ENCODE assay signal across 16 mouse cellular contexts in genomic region chr6:113508272-113508946, GRCm38 (mm10). TPM values are rescaled to one million over a fixed set of nuclear protein-coding genes. Genes with fewer than 3 reads are reported as not detected.
DNase-seq lines count a peak whose midpoint lies in the region; ATAC-seq and TF ChIP-seq lines count a peak whose summit lies in the region.
"Had no signal": no experiment of that assay in that cellular context is flagged by ENCODE, and none has a peak within 500 bp of the region (broad histone marks: within the 10 kb centered on the region; RNA-seq: fewer than 3 reads in every experiment).

No protein-coding gene starts in this region.

- 33% methylated on average over 7 of the region's 7 CpGs for WGBS in cerebellum, adult 2 months
- WGBS in kidney, embryonic 16.5 days = 58% methylated on average over 7 of the region's 7 CpGs

- no peak for TF ChIP-seq RAD21 in MEL (IDR thresholded peaks at IDR 0.05; ENCODE audit: low read depth, low read length)

- H3K27ac ChIP-seq in cerebellum, adult 2 months (ENCODE audit: insufficient read depth, low read length) = peak overlapping the region; percentile 39
- H3K27ac ChIP-seq in kidney, embryonic 16.5 days (ENCODE audit: low read length) = no peak overlapping the region
- H3K27ac ChIP-seq in MEL (ENCODE audit: control insufficient read depth, low read depth, low read length) = no peak overlapping the region
- H3K27ac ChIP-seq: kidney, embryonic 15.5 days; neural tube, embryonic 12.5 days had no signal

- 0 out of 2 replicates have a peak, but pooled peaks have one; percentile 6 for ATAC-seq in kidney, embryonic 16.5 days (ENCODE audit: low FRiP score, low TSS enrichment)
- ATAC-seq: forebrain, embryonic 16.5 days had no signal

- no peaks in the 10 kb centered on the region for H3K79me2 ChIP-seq in MEL (ENCODE audit: control insufficient read depth, insufficient read depth, low read length, poor library complexity)

- H3K27me3 ChIP-seq in cerebellum, adult 2 months (ENCODE audit: control insufficient read depth, insufficient read depth, low read length) = no peaks in the 10 kb centered on the region
- H3K27me3 ChIP-seq in kidney, embryonic 16.5 days (ENCODE audit: insufficient read depth, low read length) = no peaks in the 10 kb centered on the region
- no peaks in the 10 kb centered on the region for H3K27me3 ChIP-seq in MEL (ENCODE audit: control insufficient read depth in 1 of 2, insufficient read depth in 2 of 2, low read length in 2 of 2)
- H3K27me3 ChIP-seq: kidney, embryonic 15.5 days; neural tube, embryonic 12.5 days had no signal

- TF ChIP-seq CTCF in cerebellum, adult 2 months (IDR thresholded peaks at IDR 0.05; ENCODE audit: borderline replicate concordance, insufficient read depth, low read depth, low read length) = no peak
- no peak for TF ChIP-seq CTCF in MEL (IDR thresholded peaks at IDR 0.05 in 2 of 3, conservative IDR thresholded peaks at IDR 0.05 in 1 of 3; ENCODE audit: control insufficient read depth in 1 of 3, insufficient read depth in 1 of 3, low read depth in 2 of 3, low read length in 3 of 3, poor library complexity in 1 of 3, severe bottlenecking in 1 of 3)

- H3K9me3 ChIP-seq in kidney, embryonic 16.5 days (ENCODE audit: low read length) = no peaks in the 10 kb centered on the region
- H3K9me3 ChIP-seq in MEL (replicated peaks; ENCODE audit: insufficient read depth, low read length) = no peaks in the 10 kb centered on the region
- H3K9me3 ChIP-seq: kidney, embryonic 15.5 days; neural tube, embryonic 12.5 days had no signal

- no peak for TF ChIP-seq POLR2A in cerebellum, adult 2 months (IDR thresholded peaks at IDR 0.05; ENCODE audit: borderline replicate concordance, insufficient read depth, low read length)
- no peak for TF ChIP-seq POLR2A in MEL (IDR thresholded peaks at IDR 0.05; ENCODE audit: control insufficient read depth in 1 of 2, insufficient read depth in 1 of 2, low read depth in 1 of 2, low read length in 2 of 2, poor library complexity in 1 of 2)

- DNase-seq in cerebellum, adult 2 months = peak in 1 of 2 experiments; percentile 28
- DNase-seq in cerebellum, postnatal 36 days = no peak
- DNase-seq in kidney, adult 18-20 months = no peak
- peak; percentile 19 for DNase-seq in MEL (ENCODE audit: low read depth, low spot score)
- peak; percentile 75 for DNase-seq in gastrocnemius, postnatal 25 days
- no peak for DNase-seq in retina, embryonic 14.5 days (ENCODE audit: low spot score)
- no peak for DNase-seq in layer of hippocampus, adult 11-12 months (ENCODE audit: low spot score)
- DNase-seq: B cell, adult 2 months; heart, adult 11 months; layer of hippocampus, postnatal 36 days had no signal

- H3K4me1 ChIP-seq in cerebellum, adult 2 months (ENCODE audit: control insufficient read depth, insufficient read depth, low read length) = peaks cover 12% of the 10 kb centered on the region
- H3K4me1 ChIP-seq in kidney, embryonic 16.5 days (ENCODE audit: insufficient read depth, low read length) = 0 out of 2 replicates have a peak, but pooled peaks cover 4% of the 10 kb centered on the region
- H3K4me1 ChIP-seq in MEL (ENCODE audit: control insufficient read depth in 1 of 2, insufficient read depth in 2 of 2, low read length in 2 of 2) = no peaks in the 10 kb centered on the region; a peak in 1 of 4 replicates
- H3K4me1 ChIP-seq: kidney, embryonic 15.5 days; neural tube, embryonic 12.5 days had no signal

- H3K4me2 ChIP-seq in kidney, embryonic 16.5 days (replicated peaks; ENCODE audit: low read depth, low read length) = no peak overlapping the region
- H3K4me2 ChIP-seq: kidney, embryonic 15.5 days; neural tube, embryonic 12.5 days had no signal

- H3K9ac ChIP-seq in kidney, embryonic 16.5 days (replicated peaks; ENCODE audit: low read length) = no peak overlapping the region
- no peak overlapping the region for H3K9ac ChIP-seq in MEL (ENCODE audit: control insufficient read depth, low read depth, low read length, poor library complexity, severe bottlenecking)
- H3K9ac ChIP-seq: kidney, embryonic 15.5 days; neural tube, embryonic 12.5 days had no signal

- TF ChIP-seq EP300 in MEL (IDR thresholded peaks at IDR 0.05; ENCODE audit: low read depth in 1 of 2, low read length in 2 of 2) = no peak

- H3K4me3 ChIP-seq in cerebellum, adult 2 months (replicated peaks; ENCODE audit: insufficient read depth, low read depth, low read length) = no peak overlapping the region
- H3K4me3 ChIP-seq in kidney, embryonic 16.5 days (ENCODE audit: low read length) = no peak overlapping the region
- no peak overlapping the region for H3K4me3 ChIP-seq in MEL (ENCODE audit: control insufficient read depth in 1 of 2, insufficient read depth in 1 of 2, low read depth in 2 of 2, low read length in 2 of 2)
- H3K4me3 ChIP-seq: kidney, embryonic 15.5 days; megakaryocyte, embryonic 14.5 days; neural tube, embryonic 12.5 days had no signal

- H3K36me3 ChIP-seq in kidney, embryonic 16.5 days (ENCODE audit: insufficient read depth, low read length) = peaks cover 2% of the 10 kb centered on the region; the same call in 1 of the 2 replicates
- H3K36me3 ChIP-seq in MEL (ENCODE audit: control insufficient read depth in 1 of 2, insufficient read depth in 2 of 2, low read length in 2 of 2) = peaks cover 0 to 2% of the 10 kb centered on the region in 2 experiments; a peak in 1 of 4 replicates

TF ChIP-seq in MEL, 35 proteins besides CTCF, POLR2A, EP300 and RAD21:
- no peak for TF ChIP-seq MAX (IDR thresholded peaks at IDR 0.05; ENCODE audit: low read length)
- TF ChIP-seq MAZ (IDR thresholded peaks at IDR 0.05; ENCODE audit: low read depth, low read length) = no peak
- TF ChIP-seq JUND (IDR thresholded peaks at IDR 0.05; ENCODE audit: low read depth, low read length) = no peak
- TF ChIP-seq MAFK (IDR thresholded peaks at IDR 0.05; ENCODE audit: borderline replicate concordance, low read depth, low read length) = no peak
- no peak for TF ChIP-seq TCF12 (IDR thresholded peaks at IDR 0.05; ENCODE audit: low read depth, low read length)
- no peak for TF ChIP-seq ELF1 (IDR thresholded peaks at IDR 0.05; ENCODE audit: low read depth, low read length)
- TF ChIP-seq MEF2A (IDR thresholded peaks at IDR 0.05; ENCODE audit: extremely low read depth, insufficient replicate concordance, low read depth, low read length, poor library complexity, severe bottlenecking) = no peak
- no peak for TF ChIP-seq ZKSCAN1 (IDR thresholded peaks at IDR 0.05; ENCODE audit: low read depth, low read length)
- no peak for TF ChIP-seq UBTF (IDR thresholded peaks at IDR 0.05; ENCODE audit: borderline replicate concordance, insufficient read depth, low read depth, low read length)

RNA-seq across cellular contexts. Expression of gene Prrt3, which starts 6.7 kb away (rescaled TPM):
- polyA plus RNA-seq in cerebellum, adult 2 months (2012; rRNA removed) = 41.2 and 43.0 TPM in 2 replicates
- polyA plus RNA-seq in kidney, embryonic 16.5 days (2015; fragmentation: Nextera tagmentation; extraction: Ambion mirVana) = 0.97 and 0.99 TPM in 2 replicates
- total RNA-seq in MEL (2012; rRNA removed) = 0.08 TPM in 1 of 2 replicates, not detected in the other
- polyA plus RNA-seq in MEL (2012; ENCODE audit: insufficient read depth in 1 of 2, insufficient read length in 2 of 2, low read depth in 1 of 2, low replicate concordance in 2 of 2, missing spikeins in 1 of 2) = under 1 TPM in 1 of 2 experiments, not detected in 1; 0.10 TPM
- under 1 TPM in 1 of 2 experiments, not detected in 1; 0.08 TPM for total RNA-seq in gastrocnemius, postnatal 25 days (2021)
- total RNA-seq: hematopoietic stem cell, adult 5-6 weeks had no signal

RNA-seq across cellular contexts. Expression of gene Emc3, which starts 23.0 kb away (rescaled TPM):
- polyA plus RNA-seq in cerebellum, adult 2 months (2012; rRNA removed) = 91.7 and 96.7 TPM in 2 replicates
- 120 and 122 TPM in 2 replicates for polyA plus RNA-seq in kidney, embryonic 16.5 days (2015; fragmentation: Nextera tagmentation; extraction: Ambion mirVana)
- total RNA-seq in MEL (2012; rRNA removed) = 56.7 and 73.1 TPM in 2 replicates
- 100 to 1,000 TPM in 1 of 2 experiments, 10 to 100 TPM in 1; 62.3 to 172 TPM for polyA plus RNA-seq in MEL (2012; ENCODE audit: insufficient read depth in 1 of 2, insufficient read length in 2 of 2, low read depth in 1 of 2, low replicate concordance in 2 of 2, missing spikeins in 1 of 2)
- 10 to 100 TPM; 50.3 to 66.7 TPM for total RNA-seq in gastrocnemius, postnatal 25 days (2021)

RNA-seq across cellular contexts. Expression of gene Fancd2, which starts 23.1 kb away (rescaled TPM):
- polyA plus RNA-seq in cerebellum, adult 2 months (2012; rRNA removed) = 0.34 and 0.55 TPM in 2 replicates
- polyA plus RNA-seq in kidney, embryonic 16.5 days (2015; fragmentation: Nextera tagmentation; extraction: Ambion mirVana) = 10.7 and 12.0 TPM in 2 replicates
- 14.0 and 14.1 TPM in 2 replicates for total RNA-seq in MEL (2012; rRNA removed)
- 10 to 100 TPM; 18.5 to 35.0 TPM for polyA plus RNA-seq in MEL (2012; ENCODE audit: insufficient read depth in 1 of 2, insufficient read length in 2 of 2, low read depth in 1 of 2, low replicate concordance in 2 of 2, missing spikeins in 1 of 2)
- total RNA-seq in gastrocnemius, postnatal 25 days (2021) = under 1 TPM; 0.41 to 0.56 TPM

RNA-seq across cellular contexts. Expression of gene Creld1, which starts 25.3 kb away (rescaled TPM):
- 57.4 and 58.1 TPM in 2 replicates for polyA plus RNA-seq in cerebellum, adult 2 months (2012; rRNA removed)
- polyA plus RNA-seq in kidney, embryonic 16.5 days (2015; fragmentation: Nextera tagmentation; extraction: Ambion mirVana) = 43.4 and 45.8 TPM in 2 replicates
- 4.1 and 5.9 TPM in 2 replicates for total RNA-seq in MEL (2012; rRNA removed)
- 10 to 100 TPM in 1 of 2 experiments, not detected in 1; 26.7 TPM for polyA plus RNA-seq in MEL (2012; ENCODE audit: insufficient read depth in 1 of 2, insufficient read length in 2 of 2, low read depth in 1 of 2, low replicate concordance in 2 of 2, missing spikeins in 1 of 2)
- 10 to 100 TPM; 39.3 to 50.6 TPM for total RNA-seq in gastrocnemius, postnatal 25 days (2021)

RNA-seq across cellular contexts. Expression of gene Il17rc, which starts 37.2 kb away (rescaled TPM):
- polyA plus RNA-seq in cerebellum, adult 2 months (2012; rRNA removed) = 6.6 and 7.5 TPM in 2 replicates
- 18.2 and 31.0 TPM in 2 replicates for polyA plus RNA-seq in kidney, embryonic 16.5 days (2015; fragmentation: Nextera tagmentation; extraction: Ambion mirVana)
- total RNA-seq in MEL (2012; rRNA removed) = 0.52 and 1.2 TPM in 2 replicates
- polyA plus RNA-seq in MEL (2012; ENCODE audit: insufficient read depth in 1 of 2, insufficient read length in 2 of 2, low read depth in 1 of 2, low replicate concordance in 2 of 2, missing spikeins in 1 of 2) = 1 to 10 TPM in 1 of 2 experiments, not detected in 1; 1.8 TPM
- 1 to 10 TPM; 6.0 to 8.0 TPM for total RNA-seq in gastrocnemius, postnatal 25 days (2021)

Comparison
In these comparisons a context has a peak if more than half of its experiments do, and no peak if none do; other contexts are left out.
1. DNase-seq: peak in MEL (single experiment) and gastrocnemius, postnatal 25 days (single experiment); none in cerebellum, postnatal 36 days (0 of 2), kidney, adult 18-20 months (single experiment), retina, embryonic 14.5 days (single experiment) and layer of hippocampus, adult 11-12 months (single experiment).
2. RNA of gene Prrt3, which starts 6.7 kb away (polyA plus RNA-seq): 41.2 to 43.0 TPM in cerebellum, adult 2 months; 0.97 to 0.99 TPM in kidney, embryonic 16.5 days and 0.10 TPM in MEL; every median in the first group is over 10 times any median in the second.